In the genomic region with DNA sequence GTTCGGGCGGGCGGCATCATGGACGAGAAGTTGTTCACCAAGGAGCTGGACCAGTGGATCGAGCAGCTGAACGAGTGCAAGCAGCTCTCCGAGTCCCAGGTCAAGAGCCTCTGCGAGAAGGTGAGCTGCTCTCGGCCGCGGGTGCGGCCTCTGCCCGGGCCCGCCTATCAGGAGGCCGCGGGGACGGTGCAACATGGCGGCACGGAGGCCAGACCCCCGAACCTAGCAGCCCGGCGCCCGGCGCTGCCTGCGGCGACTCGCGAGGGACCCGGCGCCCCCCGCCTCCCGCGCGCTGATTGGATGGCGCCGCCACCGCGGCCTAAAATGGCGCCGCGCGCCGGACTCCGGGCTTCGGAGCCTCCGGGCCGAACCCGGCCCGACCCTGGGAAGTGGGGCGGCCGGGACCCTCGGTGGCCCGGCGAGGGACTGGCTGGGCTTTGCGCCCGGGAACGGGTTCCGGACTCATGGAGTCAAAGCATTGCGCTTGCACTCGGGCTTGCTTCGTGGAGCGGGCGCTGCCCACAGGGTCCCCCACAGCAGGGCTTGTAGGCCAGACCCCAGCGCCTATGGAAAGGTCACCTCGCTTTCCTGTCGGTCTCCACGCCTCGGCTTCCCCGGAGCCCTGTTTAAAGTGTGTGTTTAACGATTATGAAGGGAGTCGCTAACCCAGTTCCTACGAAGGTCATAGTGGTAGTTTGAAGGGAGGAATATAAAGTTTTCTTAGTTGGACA, we compare ENCODE assay signal across 7 mouse cellular contexts. TPM values are rescaled to one million over a fixed set of nuclear protein-coding genes. Genes with fewer than 3 reads are reported as not detected.
DNase-seq lines count a peak whose midpoint lies in the region; ATAC-seq and TF ChIP-seq lines count a peak whose summit lies in the region.

No protein-coding gene starts in this region.

- H3K9me3 ChIP-seq in intestine, postnatal 0 days (ENCODE audit: control insufficient read depth), result no peaks in the 10 kb centered on the region
- H3K9me3 ChIP-seq in limb, embryonic 14.5 days (ENCODE audit: control insufficient read depth, low read length), result no peaks in the 10 kb centered on the region
- H3K9me3 ChIP-seq in midbrain, embryonic 15.5 days, result no peaks in the 10 kb centered on the region

- DNase-seq in adrenal gland, adult 18-20 months (ENCODE audit: low spot score in 2 of 2), result peak; percentile 67 to 71
- peak; percentile 82 for DNase-seq in embryo, embryonic 9.5 days (ENCODE audit: extremely low spot score)
- peak; percentile 79 for DNase-seq in limb, embryonic 14.5 days (ENCODE audit: low spot score)
- peak; percentile 22 to 57 for DNase-seq in spleen, adult 2 months (ENCODE audit: low read depth in 1 of 2, low spot score in 2 of 2)

- TF ChIP-seq POLR2A in limb, embryonic 14.5 days (IDR thresholded peaks at IDR 0.05; ENCODE audit: borderline replicate concordance, extremely low read depth, insufficient read depth, insufficient read length), result 0 out of 2 replicates have a peak, but pooled peaks have one; percentile 49
- TF ChIP-seq POLR2A in spleen, adult 2 months (IDR thresholded peaks at IDR 0.05; ENCODE audit: low read depth, low read length), result no peak; the same call in 1 of the 2 replicates

- H3K36me3 ChIP-seq in intestine, postnatal 0 days (ENCODE audit: control insufficient read depth, insufficient read depth), result no peaks in the 10 kb centered on the region
- H3K36me3 ChIP-seq in limb, embryonic 14.5 days (ENCODE audit: control insufficient read depth, insufficient read depth, low read length), result no peaks in the 10 kb centered on the region
- H3K36me3 ChIP-seq in midbrain, embryonic 15.5 days (replicated peaks), result no peaks in the 10 kb centered on the region
- no peaks in the 10 kb centered on the region for H3K36me3 ChIP-seq in spleen, adult 2 months (ENCODE audit: control insufficient read depth, insufficient read depth, low read length)

- WGBS in intestine, postnatal 0 days, result under 1% methylated on average over 63 of the region's 72 CpGs
- 0% methylated on average over 25 of the region's 72 CpGs for WGBS in limb, embryonic 14.5 days
- WGBS in midbrain, embryonic 15.5 days, result under 1% methylated on average over 70 of the region's 72 CpGs
- under 1% methylated on average over 66 of the region's 72 CpGs for WGBS in spleen, adult 2 months

- peak overlapping the region; percentile 77 for H3K4me2 ChIP-seq in intestine, postnatal 0 days (replicated peaks; ENCODE audit: low read depth)
- H3K4me2 ChIP-seq in limb, embryonic 14.5 days (replicated peaks; ENCODE audit: low read depth, low read length, severe bottlenecking), result peak overlapping the region; percentile 86
- peak overlapping the region; percentile 89 for H3K4me2 ChIP-seq in midbrain, embryonic 15.5 days

- no peaks in the 10 kb centered on the region for H3K27me3 ChIP-seq in intestine, postnatal 0 days (replicated peaks; ENCODE audit: control insufficient read depth, insufficient read depth, low read length)
- H3K27me3 ChIP-seq in limb, embryonic 14.5 days (ENCODE audit: control insufficient read depth, insufficient read depth, low read length), result no peaks in the 10 kb centered on the region
- no peaks in the 10 kb centered on the region for H3K27me3 ChIP-seq in midbrain, embryonic 15.5 days (replicated peaks)
- H3K27me3 ChIP-seq in spleen, adult 2 months (ENCODE audit: control insufficient read depth, insufficient read depth, low read length), result no peaks in the 10 kb centered on the region

- H3K4me1 ChIP-seq in intestine, postnatal 0 days (replicated peaks; ENCODE audit: control insufficient read depth, insufficient read depth, low read length), result peaks cover 5% of the 10 kb centered on the region; the same call in 1 of the 2 replicates
- H3K4me1 ChIP-seq in limb, embryonic 14.5 days (ENCODE audit: control insufficient read depth, insufficient read depth, low read length), result peaks cover 18% of the 10 kb centered on the region
- H3K4me1 ChIP-seq in midbrain, embryonic 15.5 days, result peaks cover 38% of the 10 kb centered on the region
- H3K4me1 ChIP-seq in spleen, adult 2 months (ENCODE audit: control insufficient read depth, insufficient read depth, insufficient read length), result peaks cover 17% of the 10 kb centered on the region

- H3K4me3 ChIP-seq in intestine, postnatal 0 days (ENCODE audit: low read depth, low read length), result peak overlapping the region; percentile 88
- H3K4me3 ChIP-seq in limb, embryonic 14.5 days (replicated peaks; ENCODE audit: low read length), result peak overlapping the region; percentile 99
- H3K4me3 ChIP-seq in midbrain, embryonic 15.5 days, result peak overlapping the region; percentile 96
- peak overlapping the region; percentile 90 for H3K4me3 ChIP-seq in spleen, adult 2 months (ENCODE audit: extremely low read depth, insufficient read depth, insufficient read length)

- peak overlapping the region; percentile 100 for H3K9ac ChIP-seq in intestine, postnatal 0 days (ENCODE audit: low read depth, low read length)
- H3K9ac ChIP-seq in limb, embryonic 14.5 days (ENCODE audit: low read depth, low read length, severe bottlenecking), result peak overlapping the region; percentile 99
- peak overlapping the region; percentile 98 for H3K9ac ChIP-seq in midbrain, embryonic 15.5 days

- ATAC-seq in granulocyte monocyte progenitor cell, adult 5-6 weeks (replicated peaks; ENCODE audit: poor library complexity, severe bottlenecking), result peak; percentile 44
- peak; percentile 50 for ATAC-seq in intestine, postnatal 0 days
- ATAC-seq in limb, embryonic 14.5 days (ENCODE audit: low FRiP score, low read depth), result peak; percentile 82
- peak; percentile 82 for ATAC-seq in midbrain, embryonic 15.5 days (replicated peaks)

- H3K27ac ChIP-seq in intestine, postnatal 0 days (ENCODE audit: low read depth, low read length), result peak overlapping the region; percentile 100
- peak overlapping the region; percentile 100 for H3K27ac ChIP-seq in limb, embryonic 14.5 days (replicated peaks; ENCODE audit: low read depth, low read length)
- peak overlapping the region; percentile 99 for H3K27ac ChIP-seq in midbrain, embryonic 15.5 days
- H3K27ac ChIP-seq in spleen, adult 2 months (ENCODE audit: insufficient read depth, low read length), result peak overlapping the region; percentile 94

- no peak for TF ChIP-seq CTCF in intestine, postnatal 0 days (IDR thresholded peaks at IDR 0.05; ENCODE audit: low read depth)
- no peak for TF ChIP-seq CTCF in spleen, adult 2 months (IDR thresholded peaks at IDR 0.05; ENCODE audit: extremely low read depth, insufficient read depth, insufficient read length, insufficient replicate concordance)

RNA-seq across cellular contexts. Expression of a gene that starts 0.7 kb away (rescaled TPM):
- 10 to 100 TPM; 79.8 to 87.8 TPM for total RNA-seq in adrenal gland, adult 18-20 months (2021)
- total RNA-seq in granulocyte monocyte progenitor cell, adult 5-6 weeks (2014; fragmentation: Nextera tagmentation), result 61.4 and 63.9 TPM in 2 replicates
- total RNA-seq in granulocyte monocyte progenitor cell, adult 5-6 weeks (2017), result 96.3 and 105 TPM in 2 replicates
- 44.9 and 47.9 TPM in 2 replicates for polyA plus RNA-seq in intestine, postnatal 0 days (2015; fragmentation: Nextera tagmentation; extraction: Ambion mirVana)
- 63.9 and 65.6 TPM in 2 replicates for polyA plus RNA-seq in limb, embryonic 14.5 days (2012; rRNA removed)
- 88.4 and 93.6 TPM in 2 replicates for polyA plus RNA-seq in limb, embryonic 14.5 days (2014; fragmentation: Nextera tagmentation; extraction: Ambion mirVana)
- 127 and 130 TPM in 2 replicates for polyA plus RNA-seq in midbrain, embryonic 15.5 days (2015; fragmentation: Nextera tagmentation; extraction: Ambion mirVana)
- 20.2 and 21.0 TPM in 2 replicates for polyA plus RNA-seq in spleen, adult 2 months (2012; rRNA removed)

RNA-seq across cellular contexts. Expression of a gene that starts 46.1 kb away (rescaled TPM):
- not detected for total RNA-seq in adrenal gland, adult 18-20 months (2021)
- not detected in 2 replicates for total RNA-seq in granulocyte monocyte progenitor cell, adult 5-6 weeks (2014; fragmentation: Nextera tagmentation)
- not detected in 2 replicates for total RNA-seq in granulocyte monocyte progenitor cell, adult 5-6 weeks (2017)
- not detected in 2 replicates for polyA plus RNA-seq in intestine, postnatal 0 days (2015; fragmentation: Nextera tagmentation; extraction: Ambion mirVana)
- not detected in 2 replicates for polyA plus RNA-seq in limb, embryonic 14.5 days (2012; rRNA removed)
- not detected in 2 replicates for polyA plus RNA-seq in limb, embryonic 14.5 days (2014; fragmentation: Nextera tagmentation; extraction: Ambion mirVana)
- polyA plus RNA-seq in midbrain, embryonic 15.5 days (2015; fragmentation: Nextera tagmentation; extraction: Ambion mirVana), result not detected in 2 replicates
- not detected in 2 replicates for polyA plus RNA-seq in spleen, adult 2 months (2012; rRNA removed)

Comparison
In these comparisons a context has a peak if more than half of its experiments do, and no peak if none do; other contexts are left out.
1. Peak in every context shown above with its lines: DNase-seq, ATAC-seq, H3K4me3 ChIP-seq and H3K27ac ChIP-seq.